Mouse (Mus musculus) left cerebral cortex, postnatal 14 days (tissue): ENCODE results near the gene Lsmem1. TPM values are rescaled to one million over a fixed set of nuclear protein-coding genes. Genes with fewer than 3 reads are reported as not detected.
"Not testable (repeated sequence)": the region's sequence is repeated elsewhere in the genome, so short reads cannot be mapped to it uniquely, and the experiment has no call there.

Experiments used
- DNase-seq, 2 experiments: peaks; one replicate each; pipeline ENCODE4 v3.0.0; 2021 to 2022; ENCODE audit warnings: low spot score in 2 of 2, mixed read lengths in 1 of 2
- intact Hi-C: fragments of 180-260 bp; cut with DNase I; formaldehyde crosslinking; loops from one replicate; pipeline ENCODE4 v1.15.1; 2025
- total RNA-seq, 2 experiments: library from RNA; stranded (reverse); gene quantifications; 2 replicates each; pipeline ENCODE4 v1.2.3; 2021

Gene Lsmem1
- total RNA-seq, 2 experiments from 2014 or later, result 0.97 to 1.1 TPM

DNA sequence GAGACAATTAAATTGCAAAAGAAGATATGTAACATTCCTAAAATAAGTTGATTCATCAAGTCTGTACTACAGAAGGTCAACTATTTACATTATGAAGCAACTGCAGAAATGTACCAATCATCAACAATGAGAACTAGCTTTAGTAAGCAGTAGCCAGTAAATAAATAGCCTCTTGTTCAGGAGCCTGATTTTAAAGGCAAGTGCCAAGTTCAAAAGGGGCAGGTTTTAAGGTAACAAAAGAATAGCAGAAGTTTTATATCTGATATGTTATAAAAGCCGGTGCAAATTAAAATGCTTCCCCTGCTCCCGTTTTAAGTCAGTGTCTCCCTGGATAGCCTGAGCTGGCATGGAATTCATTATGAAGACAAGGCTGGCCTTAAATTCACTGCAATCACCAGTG lies 18.5 kb upstream of the Lsmem1 start:
- intact Hi-C loops, result no loop called here
- no peak for DNase-seq

GRCm38 (mm10) chr12:40214888-40215876 lies 15.9 kb upstream of the Lsmem1 start:
- DNase-seq, result no peak
- intact Hi-C loops, result no loop called here

GRCm38 (mm10) chr12:40209049-40209448 lies 9.8 kb upstream of the Lsmem1 start:
- no peak for DNase-seq
- intact Hi-C loops, result no loop called here

DNA sequence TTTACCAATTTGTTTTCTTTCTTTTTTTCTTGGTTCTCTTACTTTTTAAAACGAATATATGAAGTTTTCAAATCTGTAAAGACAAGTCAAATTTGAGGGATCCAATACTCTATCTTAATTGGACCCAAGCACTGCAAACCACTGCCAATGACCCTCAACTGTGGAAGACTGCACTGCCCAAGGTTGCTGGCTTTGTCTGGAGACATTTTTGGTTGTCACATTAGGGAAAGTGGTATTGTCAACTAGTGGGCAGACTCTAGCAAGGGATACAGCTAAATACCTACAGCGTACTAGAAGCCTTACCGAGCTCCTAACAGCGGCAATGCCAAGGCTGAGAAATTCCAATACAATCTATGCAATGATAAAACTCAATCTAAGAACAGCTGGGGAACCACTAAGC lies 8.6 kb upstream of the Lsmem1 start:
- intact Hi-C loops, result no loop called here
- no peak for DNase-seq

GRCm38 (mm10) chr12:40202161-40203035 lies 3.1 kb upstream of the Lsmem1 start:
- intact Hi-C loops, result no loop called here
- DNase-seq, result no peak

- intact Hi-C loops, result no loop called here
Observed at GRCm38 (mm10) chr12:40200484-40201235, 1.4 kb upstream of the Lsmem1 start.

DNA sequence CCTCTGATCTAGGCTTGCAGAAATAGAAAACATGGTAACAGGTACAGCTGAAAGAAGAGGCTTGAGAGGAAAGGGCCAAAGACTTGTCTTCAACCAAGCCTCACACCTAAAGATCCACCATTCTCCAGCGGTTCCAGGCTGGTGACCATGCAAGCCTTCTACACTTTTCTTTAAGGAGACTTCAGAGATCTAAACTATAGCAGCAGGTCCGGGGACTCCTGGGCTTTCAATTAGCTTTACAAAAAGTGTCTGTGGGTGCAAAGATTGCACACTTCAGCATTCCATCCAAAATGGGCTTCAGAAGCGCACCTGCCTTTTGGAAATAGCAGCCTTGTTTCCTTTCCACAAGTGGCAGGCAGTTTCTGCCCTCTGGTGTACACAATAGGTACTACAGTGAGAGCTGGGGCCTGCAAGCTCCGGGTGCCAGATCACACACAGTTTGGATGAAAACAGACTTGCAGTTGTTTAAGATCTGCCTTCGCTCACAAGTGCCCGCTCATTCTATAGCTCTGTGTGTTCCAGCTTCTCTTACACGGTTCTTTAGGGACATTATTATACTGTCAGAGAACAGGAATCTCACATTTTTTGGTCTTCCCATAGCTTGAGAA lies 609 bp upstream of the Lsmem1 start:
- peak; percentile 87 for DNase-seq
- intact Hi-C loops, result no loop called here

More at GRCm38 (mm10) chr12:40200484-40201235, 1.4 kb upstream of the Lsmem1 start:
- no peak for DNase-seq

- intact Hi-C loops, result no loop called here
Observed at GRCm38 (mm10) chr12:40198427-40198826, 863 bp downstream of the Lsmem1 start.

GRCm38 (mm10) chr12:40198019-40198418 lies 1.3 kb downstream of the Lsmem1 start:
- intact Hi-C loops, result no loop called here
- no peak for DNase-seq

More at GRCm38 (mm10) chr12:40198427-40198826, 863 bp downstream of the Lsmem1 start:
- no peak for DNase-seq

- intact Hi-C loops, result no loop called here
- DNase-seq, result no peak
Observed at GRCm38 (mm10) chr12:40197511-40197910, 1.8 kb downstream of the Lsmem1 start.

DNA sequence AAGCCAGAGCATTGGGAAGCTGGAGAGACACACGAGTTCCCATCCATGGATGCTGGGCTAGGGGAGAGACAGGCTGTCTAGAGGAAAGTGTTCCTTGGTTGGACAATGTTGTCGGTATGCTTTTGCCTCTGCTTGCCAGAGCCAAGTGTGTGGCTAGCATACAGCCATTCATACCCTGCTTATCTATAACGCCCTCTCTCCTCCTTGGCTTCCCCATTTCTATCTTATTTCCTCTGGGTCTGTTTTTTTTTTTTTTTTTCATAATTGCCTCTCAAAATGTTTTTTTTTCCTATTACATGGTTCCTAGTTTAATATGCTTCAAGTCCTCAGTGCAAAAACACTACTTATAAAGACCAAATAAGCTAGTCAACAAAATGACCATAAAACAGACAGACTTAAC lies 13.8 kb downstream of the Lsmem1 start:
- intact Hi-C loops, result no loop called here

DNA sequence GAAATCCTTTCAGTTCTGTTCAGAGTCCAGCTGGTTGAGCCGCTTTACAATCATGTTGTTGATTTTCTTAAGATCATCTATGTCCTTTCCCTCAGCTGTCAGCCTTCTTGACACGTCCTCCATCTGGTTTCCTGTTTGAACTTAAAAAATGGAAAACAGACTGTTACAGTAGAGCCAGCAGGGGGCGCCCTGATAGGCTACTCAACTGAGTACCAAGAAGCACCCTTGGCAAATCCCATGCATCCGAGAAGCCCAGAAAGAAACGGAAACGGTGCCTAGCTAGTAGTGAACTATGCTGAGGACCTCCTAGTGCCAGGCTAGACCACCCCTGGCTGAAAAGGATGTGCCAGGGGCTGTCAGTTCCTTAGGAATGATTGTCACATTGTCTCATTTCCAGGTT lies 22.2 kb downstream of the Lsmem1 start:
- DNase-seq, result no peak
- intact Hi-C loops, result no loop called here

More for the DNA sequence above, 13.8 kb downstream of the Lsmem1 start:
- no peak for DNase-seq

GRCm38 (mm10) chr12:40176158-40176557 lies 23.1 kb downstream of the Lsmem1 start:
- no peak for DNase-seq
- intact Hi-C loops, result no loop called here

DNA sequence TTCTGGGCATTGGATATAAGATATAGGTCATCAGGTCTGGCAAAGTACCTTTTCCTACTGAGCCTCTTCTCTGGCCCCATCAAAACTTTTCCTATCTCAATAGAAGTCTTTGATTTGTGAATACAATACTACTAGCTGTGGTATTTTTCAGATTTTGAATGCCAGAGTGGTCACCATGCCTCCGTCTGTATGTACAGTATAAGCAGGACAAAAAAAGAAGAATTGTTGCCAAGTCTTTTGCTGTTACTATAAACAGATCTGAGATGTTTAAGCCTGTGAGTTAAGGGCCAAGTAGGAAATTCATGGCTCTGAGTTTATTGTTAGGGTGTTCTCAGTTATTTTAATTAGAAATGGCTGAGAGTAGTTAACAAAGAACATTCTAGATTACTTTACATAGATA lies 24.1 kb downstream of the Lsmem1 start:
- intact Hi-C loops, DNase-seq: not testable (repeated sequence)

- DNase-seq, result no peak
- intact Hi-C loops, result no loop called here
Observed at GRCm38 (mm10) chr12:40171637-40172036, 27.7 kb downstream of the Lsmem1 start.

GRCm38 (mm10) chr12:40169675-40170074 lies 29.6 kb downstream of the Lsmem1 start:
- intact Hi-C loops, result loop anchor here (10.0 kb wide), 1 partner anchor 505 kb away; no protein-coding TSS in a partner anchor
- DNase-seq, result no peak

DNA sequence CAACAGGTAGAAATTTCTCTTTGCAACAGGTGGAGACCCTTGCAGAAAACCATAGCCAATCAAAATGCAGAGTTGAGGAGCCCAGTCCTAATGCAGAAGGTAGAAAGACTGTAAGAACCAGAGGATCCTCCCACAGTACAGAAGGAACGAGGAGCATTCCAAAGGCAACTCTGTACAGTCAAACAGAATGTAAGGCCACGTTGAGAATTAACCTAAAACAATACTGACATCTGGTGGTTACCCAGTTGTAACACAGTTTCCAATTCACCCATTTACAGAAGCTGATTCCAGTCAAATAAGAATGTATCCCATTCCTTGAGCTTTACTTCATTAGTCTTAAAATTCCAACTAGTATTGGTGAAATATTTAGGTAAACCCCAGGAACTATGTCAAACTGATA lies 34.7 kb downstream of the Lsmem1 start:
- intact Hi-C loops, result loop anchor here (1.0 to 10.0 kb wide), 3 partner anchors 82 to 654 kb away; no protein-coding TSS in a partner anchor
- DNase-seq, result peak; percentile 21 to 52

DNA sequence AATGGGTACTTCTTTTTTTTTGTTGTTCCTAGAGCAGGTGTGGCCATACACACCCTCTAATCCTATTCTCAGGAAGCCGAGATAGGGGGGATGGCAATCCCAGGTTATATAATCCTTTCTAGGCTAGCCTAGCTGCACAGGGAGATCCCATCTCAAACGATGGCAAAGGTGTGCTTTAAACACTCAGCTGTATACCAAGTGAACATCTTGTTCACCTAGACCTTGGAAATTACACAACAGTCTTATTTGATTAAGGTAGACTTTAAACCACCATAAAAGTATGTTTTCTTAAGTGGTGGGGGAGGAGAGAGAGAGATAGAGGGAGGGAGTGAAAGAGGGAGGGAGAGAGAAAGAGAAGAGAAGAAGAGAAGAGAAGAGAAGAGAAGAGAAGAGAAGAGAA lies 38.5 kb downstream of the Lsmem1 start:
- intact Hi-C loops, result loop anchor here (10.0 kb wide), 1 partner anchor 496 kb away; no protein-coding TSS in a partner anchor
- DNase-seq, result no peak

DNA sequence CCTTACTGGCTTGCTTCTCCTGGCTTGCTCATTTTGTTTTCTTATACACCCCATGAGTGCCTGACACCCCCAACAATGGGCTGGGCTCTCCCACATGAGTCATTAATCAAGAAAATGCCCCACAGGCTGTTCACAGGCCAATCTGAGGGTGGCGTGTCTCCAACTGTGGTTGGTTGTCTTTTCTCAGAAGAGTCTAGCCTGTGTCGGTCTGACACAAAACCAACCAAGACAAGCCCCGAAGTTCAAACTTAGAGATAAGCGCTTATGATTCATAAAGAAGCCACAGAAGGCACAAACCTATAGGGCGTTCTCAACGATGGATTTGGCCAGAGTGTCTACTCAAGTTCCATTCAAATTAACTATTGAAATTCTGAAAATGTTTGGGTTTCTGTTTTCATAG lies 45.1 kb downstream of the Lsmem1 start:
- no peak for DNase-seq
- intact Hi-C loops, result no loop called here
